Mouse (Mus musculus): Measurements from ENCODE around the gene Olfr768.
"Not testable (repeated sequence)": the region's sequence is repeated elsewhere in the genome, so short reads cannot be mapped to it uniquely, and the experiment has no call there.

Olfr768 gene

GRCm38 (mm10) chr10:129099275-129099674 lies at the start of gene Olfr768:
Gene Olfr768 (minus strand): TSS chr10:129099375.
- DNase-seq (ENCODE audit: extremely low read depth, low read depth) = no peak

GRCm38 (mm10) chr10:129138898-129139297 lies 39.7 kb upstream of the Olfr768 start, which contains the start of gene Olfr770:
Gene Olfr770 (minus strand): TSS chr10:129138998.
- no peak for DNase-seq (ENCODE audit: extremely low read depth, low read depth)

- no peak for DNase-seq (ENCODE audit: extremely low read depth, low read depth)
These were observed 18.6 kb upstream of the Olfr768 start, which contains the start of gene Olfr769 for GRCm38 (mm10) chr10:129117761-129118160. Gene Olfr769 (minus strand): TSS chr10:129117861.

GRCm38 (mm10) chr10:129115146-129115545 lies 16.0 kb upstream of the Olfr768 start:
- DNase-seq (ENCODE audit: extremely low read depth, low read depth) = no peak

GRCm38 (mm10) chr10:129101231-129101630 lies 2.1 kb upstream of the Olfr768 start:
- DNase-seq (ENCODE audit: extremely low read depth, low read depth) = no peak

GRCm38 (mm10) chr10:129082810-129083209 lies 16.4 kb downstream of the Olfr768 start, which contains the start of gene Olfr767:
Gene Olfr767 (minus strand): TSS chr10:129082910.
- DNase-seq (ENCODE audit: extremely low read depth, low read depth) = not testable (repeated sequence)

- no peak for DNase-seq (ENCODE audit: extremely low read depth, low read depth)
These were observed 30.3 kb downstream of the Olfr768 start, which contains the start of gene Olfr766-ps1 for GRCm38 (mm10) chr10:129068877-129069276. Gene Olfr766-ps1 (minus strand): TSS chr10:129068977.

- DNase-seq (ENCODE audit: extremely low read depth, low read depth) = not testable (repeated sequence)
These were observed 49.3 kb downstream of the Olfr768 start, which contains the start of gene Olfr765 for GRCm38 (mm10) chr10:129049898-129050297. Gene Olfr765 (minus strand): TSS chr10:129049998.
